Comparison of ENCODE assay signal across 23 mouse cellular contexts in genomic region chr15:10387263-10387662, GRCm38 (mm10). TPM values are rescaled to one million over a fixed set of nuclear protein-coding genes. Genes with fewer than 3 reads are reported as not detected.
"Had no signal": no experiment of that assay in that cellular context is flagged by ENCODE, and none has a peak within 500 bp of the region (broad histone marks: within the 10 kb centered on the region; RNA-seq: fewer than 3 reads in every experiment).

No protein-coding gene starts in this region.

- H3K9ac ChIP-seq: neural tube, embryonic 12.5 days; neural tube, embryonic 13.5 days; neural tube, embryonic 15.5 days; stomach, embryonic 15.5 days had no signal

- H3K27ac ChIP-seq: neural tube, embryonic 12.5 days; neural tube, embryonic 13.5 days; neural tube, embryonic 15.5 days; stomach, embryonic 15.5 days; stomach, postnatal 0 days had no signal

- H3K36me3 ChIP-seq: neural tube, embryonic 12.5 days; neural tube, embryonic 13.5 days; neural tube, embryonic 15.5 days; stomach, embryonic 15.5 days had no signal

- H3K4me2 ChIP-seq: neural tube, embryonic 12.5 days; neural tube, embryonic 13.5 days; neural tube, embryonic 15.5 days; stomach, embryonic 15.5 days had no signal

- H3K9me3 ChIP-seq: neural tube, embryonic 12.5 days; neural tube, embryonic 13.5 days; neural tube, embryonic 15.5 days; stomach, embryonic 15.5 days had no signal

- H3K4me1 ChIP-seq: neural tube, embryonic 12.5 days; neural tube, embryonic 13.5 days; neural tube, embryonic 15.5 days; stomach, embryonic 15.5 days had no signal

- DNase-seq: retina, postnatal 1 day; right cerebral cortex, adult 18-20 months; right cerebral cortex, postnatal 14 days; right cerebral cortex, postnatal 25 days; right cerebral cortex, postnatal 4 days; spleen, adult 18-20 months; thymus, adult 18-20 months; thymus, adult 2 months; thymus, postnatal 14 days; thymus, postnatal 25 days; thymus, postnatal 36 days; thymus, postnatal 4 days had no signal

- H3K27me3 ChIP-seq: neural tube, embryonic 12.5 days; neural tube, embryonic 13.5 days; neural tube, embryonic 15.5 days; stomach, embryonic 15.5 days had no signal

- H3K4me3 ChIP-seq: neural tube, embryonic 12.5 days; neural tube, embryonic 13.5 days; neural tube, embryonic 15.5 days; stomach, embryonic 15.5 days had no signal

RNA-seq across cellular contexts. Expression of gene Agxt2, which starts 28.9 kb away (rescaled TPM):
- total RNA-seq: neutrophil, adult 5-6 weeks had no signal
- polyA plus RNA-seq: neural tube, embryonic 12.5 days; neural tube, embryonic 13.5 days; spleen, adult 2 months; stomach, embryonic 14.5 days; stomach, postnatal 0 days; testis, adult 2 months; thymus, adult 2 months; thymus, postnatal 0 days; urinary bladder, adult 2 months had no signal
